Mouse (Mus musculus) megakaryocyte progenitor cell, adult 5-6 weeks (primary cell): Measurements from ENCODE around the gene Spata22. TPM values are rescaled to one million over a fixed set of nuclear protein-coding genes. Genes with fewer than 3 reads are reported as not detected.

ENCODE experiments used
- total RNA-seq, 2 experiments: library from RNA; stranded (forward) in 1 of 2; stranded (reverse) in 1 of 2; fragments of 157-497, 149-512 nt in 1 of 2; fragments of 200-1000 nt in 1 of 2; gene quantifications; 2 replicates each; pipeline versions ENCODE4 v1.2.3 to v1.2.4; 2015 to 2017

Gene Spata22
- total RNA-seq, 2 experiments from 2014 or later, result not detected

Other genes with a start within 250 kb of the Spata22 start
- 0.07 TPM in 1 of 2 replicates, not detected in the other for gene Itgae, start 239.2 kb upstream of the Spata22 start, total RNA-seq (2015)
- 0.20 TPM in 1 of 2 replicates, not detected in the other for gene Itgae, start 239.2 kb upstream of the Spata22 start, total RNA-seq (2017)
- 17.2 and 19.0 TPM in 2 replicates for gene Haspin, start 191.4 kb upstream of the Spata22 start, total RNA-seq (2015)
- gene Haspin, start 191.4 kb upstream of the Spata22 start, total RNA-seq (2017), result 17.7 and 24.1 TPM in 2 replicates
- gene P2rx5, start 169.3 kb upstream of the Spata22 start, total RNA-seq (2015), result not detected in 2 replicates
- not detected in 2 replicates for gene P2rx5, start 169.3 kb upstream of the Spata22 start, total RNA-seq (2017)
- 78.9 and 81.7 TPM in 2 replicates for gene Emc6, start 152.7 kb upstream of the Spata22 start, total RNA-seq (2015)
- gene Emc6, start 152.7 kb upstream of the Spata22 start, total RNA-seq (2017), result 54.2 and 60.2 TPM in 2 replicates
- gene Tax1bp3, start 152.7 kb upstream of the Spata22 start, total RNA-seq (2015), result 6.7 and 10.0 TPM in 2 replicates
- gene Tax1bp3, start 152.7 kb upstream of the Spata22 start, total RNA-seq (2017), result 4.9 and 7.2 TPM in 2 replicates
- 14.4 and 16.3 TPM in 2 replicates for gene Ctns, start 130.7 kb upstream of the Spata22 start, total RNA-seq (2015)
- gene Ctns, start 130.7 kb upstream of the Spata22 start, total RNA-seq (2017), result 13.5 and 15.8 TPM in 2 replicates
- gene Shpk, start 130.3 kb upstream of the Spata22 start, total RNA-seq (2015), result 1.7 and 1.8 TPM in 2 replicates
- gene Shpk, start 130.3 kb upstream of the Spata22 start, total RNA-seq (2017), result 2.2 and 3.4 TPM in 2 replicates
- not detected in 2 replicates for gene Trpv1, start 95.4 kb upstream of the Spata22 start, total RNA-seq (2015)
- gene Trpv1, start 95.4 kb upstream of the Spata22 start, total RNA-seq (2017), result not detected in 2 replicates
- not detected in 2 replicates for gene Trpv3, start 62.4 kb upstream of the Spata22 start, total RNA-seq (2015)
- not detected in 2 replicates for gene Trpv3, start 62.4 kb upstream of the Spata22 start, total RNA-seq (2017)
- gene Aspa, start 145 bp upstream of the Spata22 start, total RNA-seq (2015), result not detected in 2 replicates
- gene Aspa, start 145 bp upstream of the Spata22 start, total RNA-seq (2017), result 1.9 TPM in 1 of 2 replicates, not detected in the other
- gene Gm49340, start within 50 bp of the Spata22 start, total RNA-seq (2015), result not detected in 2 replicates
- not detected in 2 replicates for gene Gm49340, start within 50 bp of the Spata22 start, total RNA-seq (2017)
- gene Olfr20, start 21.0 kb downstream of the Spata22 start, total RNA-seq (2015), result not detected in 2 replicates
- not detected in 2 replicates for gene Olfr20, start 21.0 kb downstream of the Spata22 start, total RNA-seq (2017)
- gene Olfr376, start 41.5 kb downstream of the Spata22 start, total RNA-seq (2015), result not detected in 2 replicates
- gene Olfr376, start 41.5 kb downstream of the Spata22 start, total RNA-seq (2017), result not detected in 2 replicates
- gene Olfr1, start 69.9 kb downstream of the Spata22 start, total RNA-seq (2015), result not detected in 2 replicates
- not detected in 2 replicates for gene Olfr1, start 69.9 kb downstream of the Spata22 start, total RNA-seq (2017)
- gene Olfr378, start 98.7 kb downstream of the Spata22 start, total RNA-seq (2015), result not detected in 2 replicates
- gene Olfr378, start 98.7 kb downstream of the Spata22 start, total RNA-seq (2017), result not detected in 2 replicates
- gene Olfr380, start 127.8 kb downstream of the Spata22 start, total RNA-seq (2015), result not detected in 2 replicates
- gene Olfr380, start 127.8 kb downstream of the Spata22 start, total RNA-seq (2017), result not detected in 2 replicates
- not detected in 2 replicates for gene Olfr381, start 161.9 kb downstream of the Spata22 start, total RNA-seq (2015)
- gene Olfr381, start 161.9 kb downstream of the Spata22 start, total RNA-seq (2017), result not detected in 2 replicates
- not detected in 2 replicates for gene Olfr382, start 187.5 kb downstream of the Spata22 start, total RNA-seq (2015)
- not detected in 2 replicates for gene Olfr382, start 187.5 kb downstream of the Spata22 start, total RNA-seq (2017)